Mouse (Mus musculus): ENCODE measurements around the gene Snd1.

GRCm38 (mm10) chr6:28488204-28488851 is 13.4 kb downstream of the Snd1 start:
- TF ChIP-seq NELFE (IDR thresholded peaks at IDR 0.05; ENCODE audit: low read depth, low read length) (no peak), CTCF (conservative IDR thresholded peaks at IDR 0.05 in 1 of 2, IDR thresholded peaks at IDR 0.05 in 1 of 2; ENCODE audit: low read depth in 2 of 2, low read length in 2 of 2) (no peak), RAD21 (IDR thresholded peaks at IDR 0.05; ENCODE audit: low read depth, low read length) (no peak), CHD1 (IDR thresholded peaks at IDR 0.05; ENCODE audit: low read depth, low read length) (no peak), MAX (IDR thresholded peaks at IDR 0.05; ENCODE audit: low read length) (no peak), CHD2 (IDR thresholded peaks at IDR 0.05; ENCODE audit: low read length) (no peak), POLR2A (IDR thresholded peaks at IDR 0.05; ENCODE audit: low read depth, low read length) (no peak), KAT2A (IDR thresholded peaks at IDR 0.05; ENCODE audit: insufficient replicate concordance, low read length) (no peak)
